Mouse (Mus musculus) layer of hippocampus, adult 18-20 months (tissue): ENCODE results near the gene Prkcg. TPM values are rescaled to one million over a fixed set of nuclear protein-coding genes. Genes with fewer than 3 reads are reported as not detected.

Experiments
- DNase-seq, 2 experiments: peaks; one replicate each; pipeline ENCODE4 v3.0.0; 2022; ENCODE audit warnings: low spot score in 2 of 2
- total RNA-seq, 2 experiments: library from RNA; stranded (reverse); gene quantifications; 2 replicates each; pipeline ENCODE4 v1.2.3; 2021

Gene Prkcg
- total RNA-seq, 2 experiments from 2014 or later, result 486 to 548 TPM

DNA sequence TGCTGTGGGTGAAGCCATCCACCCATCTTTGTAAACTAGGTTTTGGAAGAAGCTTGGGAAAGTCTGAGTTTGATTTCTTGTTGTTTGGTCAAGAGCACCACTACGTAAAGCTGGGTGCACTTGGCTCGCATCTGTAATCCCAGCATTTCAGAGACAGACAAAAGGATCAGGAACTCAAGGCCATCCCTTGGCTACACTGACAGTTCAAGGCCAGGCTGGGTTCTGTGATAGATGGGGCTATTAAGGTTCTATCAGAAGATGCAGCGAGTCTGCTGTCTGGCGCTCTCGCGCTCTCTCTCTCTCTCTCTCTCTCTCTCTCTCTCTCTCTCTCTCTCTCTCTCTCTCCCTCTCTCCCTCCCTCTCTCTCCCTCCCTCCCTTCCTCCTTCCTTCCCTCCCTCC, 65.9 kb downstream of the Prkcg start:
- DNase-seq, result no peak

DNA sequence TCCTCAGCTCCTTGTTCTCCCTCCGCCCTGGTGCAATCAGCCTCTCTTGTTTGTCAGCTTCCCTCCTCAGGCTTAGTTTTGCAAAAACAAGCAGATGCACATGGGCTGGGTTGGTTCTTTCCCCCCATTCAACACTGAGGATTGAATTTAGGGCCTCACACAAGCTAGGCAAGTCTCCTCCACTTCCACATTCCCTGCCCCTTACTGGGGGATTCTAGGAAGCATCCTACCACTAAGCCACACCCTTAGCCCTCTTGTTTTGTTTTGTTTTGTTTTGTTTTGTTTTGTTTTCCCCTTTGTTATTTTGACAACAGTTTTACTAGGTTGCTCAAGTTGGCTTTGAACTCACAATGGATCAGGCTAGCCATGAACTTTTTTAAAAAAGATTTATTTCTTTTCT, 71.7 kb downstream of the Prkcg start:
- DNase-seq, result no peak

DNA sequence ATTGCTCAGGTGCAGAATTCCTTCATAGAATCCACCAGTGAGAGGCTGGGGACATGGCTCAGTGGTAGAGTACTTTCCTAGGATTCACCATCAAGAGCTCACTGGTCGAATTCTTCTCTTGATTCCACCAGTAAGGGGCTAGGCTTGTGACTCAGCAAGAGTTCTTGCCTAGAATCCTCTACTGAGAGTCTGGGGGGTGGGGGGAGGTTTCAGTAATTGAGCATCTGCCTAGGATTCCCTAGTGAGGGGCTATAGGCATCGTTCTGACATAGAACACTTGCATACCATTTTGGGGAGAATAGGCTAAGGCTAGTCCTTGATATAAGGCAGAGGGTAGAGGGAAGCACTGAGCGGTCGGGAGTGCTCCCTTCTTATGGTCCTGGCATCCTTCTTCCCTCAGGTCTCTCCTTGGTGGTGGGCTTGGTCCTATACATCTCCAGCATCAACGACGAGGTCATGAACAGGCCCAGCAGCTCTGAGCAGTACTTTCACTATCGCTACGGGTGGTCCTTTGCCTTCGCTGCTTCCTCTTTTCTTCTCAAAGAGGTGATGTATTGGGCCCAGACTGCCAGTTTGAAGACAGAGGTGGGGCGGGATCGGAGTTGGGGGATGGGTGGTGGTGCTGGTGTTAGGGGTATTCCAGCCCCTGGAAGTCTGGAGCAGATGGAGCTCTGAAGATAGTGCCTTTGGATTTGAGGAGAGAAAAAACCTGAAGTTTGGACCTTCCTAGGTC, 76.7 kb downstream of the Prkcg start:
- DNase-seq, result no peak

DNA sequence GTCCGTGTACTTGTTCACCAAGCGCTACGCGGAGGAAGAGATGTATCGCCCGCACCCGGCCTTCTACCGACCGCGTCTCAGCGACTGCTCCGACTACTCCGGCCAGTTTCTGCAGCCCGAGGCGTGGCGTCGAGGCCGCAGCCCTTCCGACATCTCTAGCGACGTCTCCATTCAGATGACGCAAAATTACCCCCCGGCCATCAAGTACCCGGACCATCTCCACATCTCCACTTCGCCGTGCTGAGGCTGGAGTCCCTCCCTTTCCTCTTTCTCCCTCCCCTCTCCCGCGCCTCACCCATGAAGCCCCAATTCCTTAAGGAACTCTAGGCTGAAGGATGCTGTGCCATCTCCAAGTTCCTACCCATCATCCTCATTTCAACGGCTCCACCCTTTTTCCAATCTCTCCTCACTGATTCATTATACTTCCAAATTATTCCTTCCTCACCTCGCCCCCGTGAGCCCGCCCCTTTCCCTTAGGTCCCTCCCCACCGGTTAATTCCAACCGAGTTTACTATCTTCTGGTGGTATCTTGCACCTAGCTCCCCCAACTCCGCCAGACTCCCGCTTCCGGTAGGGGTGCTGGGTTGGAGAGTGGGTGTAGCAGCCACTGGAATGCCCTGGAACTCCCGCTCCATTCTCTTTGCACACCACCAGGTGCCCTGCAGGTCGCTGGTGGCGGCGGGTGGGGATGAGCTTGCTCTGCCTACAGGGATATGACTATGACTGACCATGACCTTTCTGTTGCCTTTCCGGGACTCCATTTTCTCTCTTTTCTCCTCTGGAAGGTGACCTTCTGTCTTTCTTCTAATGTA, 77.9 kb downstream of the Prkcg start:
- DNase-seq, result no peak

DNA sequence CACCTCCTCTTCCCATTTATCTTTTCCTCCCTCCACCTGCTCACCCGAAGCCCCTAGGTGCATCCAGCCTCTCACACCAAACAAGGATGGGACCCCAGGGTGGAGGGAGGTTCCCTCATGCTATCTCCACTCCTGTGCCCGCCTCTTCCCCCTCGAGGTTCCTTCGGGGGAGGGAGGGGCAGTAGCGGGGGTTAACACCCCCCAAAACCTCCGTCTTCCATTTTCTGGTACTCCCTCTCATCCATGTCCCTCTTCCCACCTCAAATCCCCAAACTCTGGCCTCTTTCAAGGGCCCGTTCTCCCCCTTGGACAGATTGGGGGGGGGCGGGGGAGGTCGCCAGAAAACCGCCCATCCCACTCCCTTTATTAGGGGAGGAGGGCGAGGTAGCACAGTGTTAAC, 78.6 kb downstream of the Prkcg start:
- DNase-seq, result no peak

DNA sequence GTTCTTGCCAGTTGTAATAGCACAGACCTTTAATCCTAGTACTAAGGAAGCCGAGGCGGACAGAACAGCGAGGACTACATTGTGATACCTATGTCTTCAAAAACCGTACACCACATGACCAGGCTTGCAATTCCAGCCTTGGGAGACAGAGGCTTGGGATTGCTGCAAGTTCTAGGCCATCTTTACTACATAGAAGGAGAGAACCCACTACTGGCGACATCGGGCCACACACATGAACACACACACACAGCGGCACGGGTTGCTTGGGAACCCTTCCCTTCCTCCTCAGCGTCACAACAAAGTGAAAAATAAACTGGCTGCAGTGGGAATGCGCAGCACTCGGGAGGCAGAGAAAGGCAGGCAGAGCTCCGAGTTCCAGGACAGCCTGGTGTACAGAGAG, 79.3 kb downstream of the Prkcg start:
- DNase-seq, result no peak

DNA sequence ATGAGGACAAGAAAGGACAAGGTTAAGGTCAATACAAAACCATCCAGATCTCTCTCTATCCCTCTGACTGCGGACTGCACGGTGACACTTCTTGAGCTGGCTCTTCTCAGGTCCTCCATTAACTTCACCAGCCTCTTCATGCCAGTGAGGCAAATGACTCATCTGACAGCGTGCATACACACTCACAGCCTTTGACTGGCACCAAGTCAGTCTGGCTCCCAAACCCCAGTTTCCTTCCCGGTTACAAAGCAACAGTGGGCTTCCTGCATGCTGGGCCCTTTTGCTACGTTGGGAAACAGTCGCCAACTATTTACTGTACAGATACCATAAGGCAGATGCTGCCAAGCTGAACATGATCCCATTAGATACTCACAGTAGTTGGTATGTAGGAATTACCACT, 80.2 kb downstream of the Prkcg start:
- DNase-seq, result no peak

DNA sequence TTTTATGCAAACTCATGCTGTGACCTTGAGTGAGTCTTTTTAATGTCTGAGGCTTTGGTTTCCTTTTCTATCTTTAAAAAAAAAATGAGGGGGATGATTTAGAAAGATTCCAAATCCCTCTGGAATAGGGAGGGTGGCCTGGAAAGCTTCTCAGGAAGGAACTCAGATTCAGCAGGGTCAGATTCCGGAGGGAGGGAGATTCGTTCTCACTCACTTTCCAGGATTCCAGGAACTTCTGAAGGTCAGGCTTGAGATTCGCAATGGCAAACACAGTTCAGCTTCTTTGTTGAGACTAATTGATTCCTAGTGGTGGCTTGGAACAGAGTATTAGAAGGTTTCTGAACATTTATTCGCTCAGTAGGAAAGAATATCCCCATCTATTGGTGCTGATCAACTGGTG, 81.4 kb downstream of the Prkcg start:
- no peak for DNase-seq

DNA sequence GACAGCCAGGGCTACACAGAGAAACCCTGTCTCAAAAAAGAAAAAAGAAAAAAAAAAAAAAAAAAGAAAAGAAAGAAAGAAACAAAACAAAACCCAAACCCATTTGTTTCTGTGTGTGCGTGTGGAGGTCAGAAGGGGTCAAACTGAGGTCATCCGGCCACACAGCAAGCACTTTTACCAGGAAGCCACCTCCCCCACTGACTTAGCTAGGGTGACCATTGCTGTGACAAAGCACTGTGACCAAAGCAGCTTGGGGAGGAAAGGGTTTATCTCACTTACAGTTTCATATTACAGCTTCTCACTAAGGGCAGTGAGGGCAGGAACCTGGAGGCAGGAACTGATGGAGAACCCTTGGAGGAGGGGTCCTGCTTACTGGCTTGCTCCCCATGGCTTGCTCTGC, 83.4 kb downstream of the Prkcg start:
- DNase-seq, result no peak

DNA sequence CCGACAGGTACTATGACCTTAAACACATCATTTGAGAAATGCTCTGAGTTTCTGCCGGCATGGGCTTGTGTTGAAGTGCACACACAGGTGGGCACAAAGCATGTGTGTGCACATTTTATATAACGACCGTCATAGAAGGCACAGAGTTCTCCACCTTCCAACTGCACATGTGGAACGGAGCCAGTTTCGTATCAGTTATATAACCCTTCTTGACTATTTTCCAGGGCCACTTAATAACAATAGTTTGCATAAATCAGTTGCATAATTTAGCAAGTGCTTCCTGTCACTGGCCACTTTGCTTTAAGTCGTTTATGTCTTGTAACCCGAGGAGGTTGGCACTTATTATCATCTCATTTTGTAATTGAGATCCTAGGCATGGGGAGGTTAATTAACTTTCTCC, 84.8 kb downstream of the Prkcg start:
- peak in 1 of 2 experiments; percentile 69 for DNase-seq

DNA sequence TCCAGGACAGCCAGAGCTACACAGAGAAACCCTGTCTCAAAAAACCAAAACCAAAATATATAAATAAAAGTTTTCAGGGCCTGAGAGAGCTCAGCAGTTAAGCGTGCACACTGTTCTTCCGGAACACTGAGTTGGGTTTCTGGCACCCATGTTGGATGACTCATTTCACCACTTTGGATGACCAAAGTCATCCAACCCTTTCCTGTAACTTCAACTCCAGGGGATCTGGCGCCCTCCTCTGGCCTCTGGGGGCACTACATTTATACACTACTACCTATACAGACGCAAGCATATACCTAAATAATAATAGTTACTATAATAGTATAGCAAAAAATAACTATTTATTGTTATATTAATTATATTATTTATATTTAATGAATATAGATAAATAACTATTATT, 87.9 kb downstream of the Prkcg start:
- DNase-seq, result peak in 1 of 2 experiments; percentile 73

Other genes with a start within 250 kb of the Prkcg start
- not detected for gene AU018091, start 120.0 kb upstream of the Prkcg start, total RNA-seq
- gene Nlrp12, start 39.4 kb upstream of the Prkcg start, total RNA-seq, result under 1 TPM in 1 of 2 experiments, not detected in 1; 0.05 TPM
- 10 to 100 TPM; 55.4 to 56.7 TPM for gene Myadm, start 99 bp upstream of the Prkcg start, total RNA-seq
- gene Cacng7, start 43.8 kb downstream of the Prkcg start, total RNA-seq, result 100 to 1,000 TPM; 134 to 148 TPM
- gene Cacng8, start 101.5 kb downstream of the Prkcg start, total RNA-seq, result 100 to 1,000 TPM; 368 to 411 TPM
- 1 to 10 TPM; 1.3 to 1.5 TPM for gene Cacng6, start 135.0 kb downstream of the Prkcg start, total RNA-seq
- gene Tarm1, start 213.4 kb downstream of the Prkcg start, total RNA-seq, result not detected